Mouse (Mus musculus) urinary bladder, postnatal 25 days (tissue): ENCODE measurements around the gene Olfr1480.

Source experiments
- DNase-seq: peaks from one replicate; pipeline ENCODE4 v3.0.0; 2022; ENCODE audit warnings: low spot score

Olfr1480 gene

GRCm38 (mm10) chr19:13527613-13528012, at the start of gene Olfr1480:
Olfr1480 (plus strand) TSS chr19:13527913.
- no peak for DNase-seq

GRCm38 (mm10) chr19:13480096-13480495, 47.6 kb upstream of the Olfr1480 start, which contains the start of gene Olfr1475:
Olfr1475 (minus strand) TSS chr19:13480196.
- no peak for DNase-seq

- DNase-seq = no peak
These were observed 27.5 kb upstream of the Olfr1480 start, which contains the start of gene Olfr1477 for GRCm38 (mm10) chr19:13500246-13500645. Olfr1477 (plus strand) TSS chr19:13500546.
